Mouse (Mus musculus): ENCODE data around the gene Chst11.

Chst11 gene

GRCm38 (mm10) chr10:83143049-83143448 is 157.8 kb downstream of the Chst11 start:
- no peak for DNase-seq (ENCODE audit: low read depth)

DNA sequence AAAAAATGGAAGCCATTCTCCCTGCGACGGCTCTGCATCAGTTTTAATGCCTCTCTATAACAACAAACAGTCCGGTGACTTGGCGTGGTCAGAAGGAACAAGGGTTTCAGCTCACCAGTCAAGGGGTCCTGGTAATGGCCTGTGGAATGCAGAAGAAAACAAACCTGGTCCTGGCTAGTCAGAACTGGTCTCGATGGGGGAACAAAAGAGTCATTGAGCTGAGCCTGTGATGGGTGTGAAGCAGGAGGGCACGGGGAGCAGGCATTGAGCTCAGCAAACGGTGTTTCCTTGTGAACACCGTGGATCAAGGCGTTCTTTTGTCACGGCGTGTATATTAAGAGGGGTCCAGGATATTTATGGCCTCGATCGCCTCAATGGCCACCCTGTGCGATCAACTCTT is 160.5 kb downstream of the Chst11 start:
- DNase-seq (ENCODE audit: low read depth), result no peak

GRCm38 (mm10) chr10:83149342-83150178 is 164.3 kb downstream of the Chst11 start:
- no peak for DNase-seq (ENCODE audit: low read depth)

GRCm38 (mm10) chr10:83150587-83150986 is 165.3 kb downstream of the Chst11 start:
- no peak for DNase-seq (ENCODE audit: low read depth)

DNA sequence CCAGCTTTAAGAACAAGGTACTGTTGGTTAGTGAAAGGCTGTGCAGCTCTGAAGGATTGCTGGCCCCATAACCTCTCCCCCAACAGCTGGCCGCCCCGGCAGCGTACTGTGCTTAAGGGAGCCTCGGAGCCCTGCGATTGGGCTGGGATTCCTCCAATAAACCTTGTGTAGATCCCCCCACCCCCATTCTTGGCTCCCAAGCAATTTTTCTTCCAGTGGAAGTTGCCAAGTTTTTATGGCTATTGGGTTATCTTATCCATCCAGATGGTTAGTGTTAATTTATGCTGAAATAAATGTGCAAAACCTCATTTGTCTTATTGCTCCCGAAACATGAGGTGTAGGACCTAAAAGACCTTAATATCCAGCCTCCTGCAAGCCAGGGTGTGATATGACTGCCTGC is 166.1 kb downstream of the Chst11 start:
- no peak for DNase-seq (ENCODE audit: low read depth)

- DNase-seq (ENCODE audit: low read depth), result peak; percentile 32
Observed at GRCm38 (mm10) chr10:83151896-83152685, 166.8 kb downstream of the Chst11 start.

DNA sequence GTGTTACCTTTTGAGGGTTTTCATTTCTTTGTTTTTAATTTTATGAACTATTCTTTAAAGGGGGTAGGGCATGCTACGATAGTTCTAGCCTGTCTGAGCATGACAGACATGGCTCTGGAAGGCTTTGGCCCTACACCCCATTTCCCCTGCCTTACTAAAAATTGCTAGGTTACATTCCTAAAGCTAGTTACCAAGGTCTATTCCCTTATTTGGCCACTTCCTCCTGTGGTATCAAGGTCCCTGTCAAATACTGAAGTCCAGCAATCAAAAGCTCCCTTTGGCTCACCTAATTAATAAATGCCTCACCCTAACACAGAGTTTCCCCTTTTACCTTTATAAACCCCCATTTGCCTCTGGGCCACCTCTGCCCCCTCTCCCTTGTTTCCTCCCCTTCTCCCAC is 167.4 kb downstream of the Chst11 start:
- DNase-seq (ENCODE audit: low read depth), result no peak

GRCm38 (mm10) chr10:83153374-83153773 is 168.1 kb downstream of the Chst11 start:
- no peak for DNase-seq (ENCODE audit: low read depth)

- peak; percentile 56 for DNase-seq (ENCODE audit: low read depth)
Observed at GRCm38 (mm10) chr10:83153887-83154286, 168.6 kb downstream of the Chst11 start.

- DNase-seq (ENCODE audit: low read depth), result no peak
Observed at GRCm38 (mm10) chr10:83157289-83157688, 172.0 kb downstream of the Chst11 start.

DNA sequence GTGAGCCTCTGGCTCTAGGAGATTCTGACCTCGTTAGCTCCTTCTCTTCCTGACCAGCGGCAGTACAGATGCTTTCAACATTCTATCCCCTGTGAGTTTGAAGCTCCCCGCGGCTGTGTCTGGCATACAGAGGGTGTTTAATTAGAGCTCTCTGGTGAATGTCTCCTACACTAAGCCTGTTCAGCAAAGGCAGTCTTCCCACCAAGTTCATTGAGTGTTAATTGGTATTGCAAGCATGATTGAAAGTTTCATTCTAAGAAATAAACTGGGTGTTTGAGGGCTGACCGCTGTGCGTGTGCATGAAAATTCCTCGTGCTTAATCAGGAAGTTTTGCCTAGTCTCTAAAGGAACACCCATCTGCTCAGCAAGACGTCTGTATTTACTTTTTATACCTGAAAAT is 173.0 kb downstream of the Chst11 start:
- DNase-seq (ENCODE audit: low read depth), result no peak

GRCm38 (mm10) chr10:83159229-83159628 is 173.9 kb downstream of the Chst11 start:
- no peak for DNase-seq (ENCODE audit: low read depth)

GRCm38 (mm10) chr10:83161656-83162365 is 176.5 kb downstream of the Chst11 start:
- no peak for DNase-seq (ENCODE audit: low read depth)

DNA sequence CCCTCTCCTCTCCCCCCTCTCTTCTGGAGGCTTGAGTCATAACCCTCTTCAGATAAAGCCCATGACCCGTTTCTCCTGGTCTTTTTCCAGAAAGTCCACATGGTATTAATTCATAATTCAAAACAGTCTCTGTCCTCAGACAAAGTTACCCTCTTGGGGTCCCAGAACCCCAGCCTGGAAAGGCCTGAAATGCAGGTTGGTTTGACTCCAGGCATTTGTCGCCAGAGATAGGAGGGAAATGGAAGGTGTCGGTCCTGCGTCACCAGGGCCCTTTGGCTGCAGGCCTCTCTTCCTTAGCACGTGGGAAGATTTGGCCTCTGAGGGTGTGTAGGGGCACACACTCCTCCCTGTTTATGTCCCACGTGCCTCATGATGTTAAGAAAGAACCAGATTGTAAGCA is 178.6 kb downstream of the Chst11 start:
- DNase-seq (ENCODE audit: low read depth), result no peak

- no peak for DNase-seq (ENCODE audit: low read depth)
Observed at GRCm38 (mm10) chr10:83164901-83165435, 179.7 kb downstream of the Chst11 start.

- no peak for DNase-seq (ENCODE audit: low read depth)
Observed at GRCm38 (mm10) chr10:83165521-83166243, 180.4 kb downstream of the Chst11 start.

DNA sequence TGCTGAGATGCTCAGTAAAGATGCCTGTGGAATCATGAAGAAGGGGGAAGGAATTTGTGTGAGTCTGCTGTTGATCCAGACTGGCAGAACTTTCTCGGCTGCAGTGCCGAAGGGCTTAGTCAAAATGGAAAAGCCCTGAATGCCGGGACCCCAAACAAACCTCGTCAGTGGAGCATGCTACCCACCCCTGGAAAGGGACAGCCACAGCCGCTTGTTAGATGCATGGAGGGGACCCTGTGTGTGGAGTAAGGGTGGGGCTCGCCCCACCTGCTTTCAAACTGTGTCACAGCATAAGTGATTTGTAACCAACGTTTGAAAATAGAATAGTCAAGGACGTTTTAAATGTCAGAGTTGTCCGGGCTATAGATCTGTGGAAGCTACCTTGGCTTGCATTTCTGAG is 181.0 kb downstream of the Chst11 start:
- DNase-seq (ENCODE audit: low read depth), result no peak

GRCm38 (mm10) chr10:83167492-83167891 is 182.2 kb downstream of the Chst11 start:
- DNase-seq (ENCODE audit: low read depth), result no peak

- no peak for DNase-seq (ENCODE audit: low read depth)
Observed at GRCm38 (mm10) chr10:83168303-83169056, 183.2 kb downstream of the Chst11 start.

- DNase-seq (ENCODE audit: low read depth), result no peak
Observed at GRCm38 (mm10) chr10:83169554-83169953, 184.3 kb downstream of the Chst11 start.

DNA sequence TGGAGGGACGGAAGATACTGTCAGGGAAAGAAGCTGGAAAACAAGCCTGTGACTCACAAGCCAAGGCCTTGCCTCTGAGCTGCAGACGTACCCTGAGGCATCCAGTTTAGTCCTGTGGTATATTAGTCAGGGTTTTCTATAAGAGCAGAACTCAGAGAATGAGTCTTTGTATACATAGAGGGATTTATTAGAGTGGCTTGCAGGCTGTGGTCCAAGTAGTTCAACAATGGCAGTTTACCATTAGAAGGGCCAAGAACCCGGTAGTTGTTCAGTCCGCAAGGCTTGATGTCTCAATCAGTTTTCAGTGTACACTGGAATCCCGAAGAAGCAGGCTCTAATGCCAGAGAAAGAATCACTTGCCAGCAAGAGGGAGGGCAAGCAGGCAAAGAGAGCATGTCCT is 192.9 kb downstream of the Chst11 start:
- no peak for DNase-seq (ENCODE audit: low read depth)
